Mouse (Mus musculus) CH12.LX (cell line): ENCODE results near the gene Strn.

Experiments used
- CHD1 ChIP-seq: IDR thresholded peaks from 2 replicates; pipeline ENCODE4 v1.6.1; 2012; ENCODE audit warnings: low read depth, low read length, improper control_type of control experiment, inconsistent platforms
- CHD2 ChIP-seq: IDR thresholded peaks from 2 replicates; pipeline ENCODE4 v1.6.1; 2011; ENCODE audit warnings: low read length, improper control_type of control experiment
- CTCF ChIP-seq, 2 experiments: IDR thresholded peaks in 1 of 2; conservative IDR thresholded peaks in 1 of 2; 2 replicates each; pipeline ENCODE4 v1.5.1; 2011 to 2012; ENCODE audit warnings: low read depth in 2 of 2, low read length in 2 of 2, improper control_type of control experiment in 1 of 2, inconsistent platforms in 1 of 2, mild to moderate bottlenecking in 1 of 2, moderate library complexity in 1 of 2
- E2F4 ChIP-seq: IDR thresholded peaks from 2 replicates; pipeline ENCODE4 v1.6.1; 2011; ENCODE audit warnings: low read depth, low read length, improper control_type of control experiment; ENCODE audit not compliant: insufficient replicate concordance
- ELF1 ChIP-seq: IDR thresholded peaks from 2 replicates; pipeline ENCODE4 v1.6.1; 2014; ENCODE audit warnings: low read depth, mild to moderate bottlenecking, inconsistent platforms, low read length, improper control_type of control experiment
- EP300 ChIP-seq: IDR thresholded peaks from 2 replicates; pipeline ENCODE4 v1.6.1; 2011; ENCODE audit warnings: low read length, improper control_type of control experiment
- GABPA ChIP-seq: IDR thresholded peaks from 2 replicates; pipeline ENCODE4 v1.6.1; 2012; ENCODE audit warnings: low read depth, low read length, improper control_type of control experiment, inconsistent platforms; ENCODE audit not compliant: insufficient replicate concordance
- MAX ChIP-seq: IDR thresholded peaks from 2 replicates; pipeline ENCODE4 v1.6.1; 2011; ENCODE audit warnings: low read length, improper control_type of control experiment
- MAZ ChIP-seq: IDR thresholded peaks from 2 replicates; pipeline ENCODE4 v1.6.1; 2012; ENCODE audit warnings: low read depth, mild to moderate bottlenecking, inconsistent platforms, low read length, improper control_type of control experiment, moderate library complexity
- NRF1 ChIP-seq: IDR thresholded peaks from 2 replicates; pipeline ENCODE4 v1.6.1; 2014; ENCODE audit warnings: low read depth, mild to moderate bottlenecking, inconsistent platforms, low read length, improper control_type of control experiment, moderate library complexity
- POLR2A ChIP-seq: IDR thresholded peaks from 2 replicates; pipeline ENCODE4 v1.6.1; 2011; ENCODE audit warnings: low read depth, mild to moderate bottlenecking, improper control_type of control experiment, low read length
- ZC3H11A ChIP-seq: IDR thresholded peaks from 2 replicates; pipeline ENCODE4 v1.6.1; 2012; ENCODE audit warnings: low read depth, mild to moderate bottlenecking, inconsistent platforms, low read length, improper control_type of control experiment
- ZMIZ1 ChIP-seq: IDR thresholded peaks from 2 replicates; pipeline ENCODE4 v1.6.1; 2012; ENCODE audit warnings: low read depth, mild to moderate bottlenecking, inconsistent platforms, low read length, improper control_type of control experiment
- ZNF384 ChIP-seq: IDR thresholded peaks from 2 replicates; pipeline ENCODE4 v1.6.1; 2012; ENCODE audit warnings: low read depth, low read length, improper control_type of control experiment, inconsistent platforms

GRCm38 (mm10) chr17:78769341-78769740 lies 32.3 kb upstream of the Strn start:
- TF ChIP-seq MAZ (no peak), NRF1 (no peak), CTCF (conservative IDR thresholded peaks at IDR 0.05 in 1 of 2, IDR thresholded peaks at IDR 0.05 in 1 of 2; ENCODE audit: low read depth in 2 of 2, low read length in 2 of 2) (no peak), ZMIZ1 (no peak), ELF1 (no peak), MAX (no peak), EP300 (no peak), CHD2 (no peak), POLR2A (no peak), E2F4 (no peak), CHD1 (no peak), ZC3H11A (no peak), ZNF384 (no peak), GABPA (no peak)
